Mouse (Mus musculus) MEL (cell line): Measurements from ENCODE around the gene Nlk. TPM values are rescaled to one million over a fixed set of nuclear protein-coding genes. Genes with fewer than 3 reads are reported as not detected.
A peak's percentile ranks its signal among the peaks of the same experiment; 100 is the strongest.

Source experiments
- DNase-seq: peaks from one replicate; pipeline ENCODE4 v3.0.0; 2011; ENCODE audit warnings: low read depth, low spot score
- H3K27ac ChIP-seq: 2 replicates; pipeline ENCODE4 v1.5.1; 2012; ENCODE audit warnings: low read depth, mild to moderate bottlenecking, control low read depth, low read length, moderate library complexity; ENCODE audit not compliant: control insufficient read depth
- H3K27me3 ChIP-seq, 2 experiments: fragments of 150-350 bp in 1 of 2; sonication (generic) in 1 of 2; 2 replicates each; pipeline ENCODE4 v1.6.1; 2012; ENCODE audit warnings: low read length in 2 of 2, mild to moderate bottlenecking in 2 of 2, improper control_type of control experiment in 1 of 2, moderate library complexity in 1 of 2; ENCODE audit not compliant: insufficient read depth in 2 of 2, control insufficient read depth in 1 of 2
- H3K36me3 ChIP-seq, 2 experiments: 2 replicates each; pipeline ENCODE4 v1.6.1; 2012 to 2014; ENCODE audit warnings: low read length in 2 of 2, improper control_type of control experiment in 1 of 2, inconsistent platforms in 1 of 2, mild to moderate bottlenecking in 1 of 2; ENCODE audit not compliant: insufficient read depth in 2 of 2, control insufficient read depth in 1 of 2
- H3K4me1 ChIP-seq, 2 experiments: fragments of 150-350 bp in 1 of 2; sonication (generic) in 1 of 2; 2 replicates each; pipeline ENCODE4 v1.6.1; 2012; ENCODE audit warnings: low read length in 2 of 2, improper control_type of control experiment in 1 of 2, mild to moderate bottlenecking in 1 of 2; ENCODE audit not compliant: insufficient read depth in 2 of 2, control insufficient read depth in 1 of 2
- H3K4me3 ChIP-seq, 2 experiments: fragments of 150-350 bp in 1 of 2; sonication (generic) in 1 of 2; 2 replicates each; pipeline ENCODE4 v1.5.1; 2012; ENCODE audit warnings: low read depth in 2 of 2, low read length in 2 of 2, mild to moderate bottlenecking in 2 of 2, moderate library complexity in 2 of 2, control low read depth in 1 of 2, improper control_type of control experiment in 1 of 2; ENCODE audit not compliant: control insufficient read depth in 1 of 2, insufficient read depth in 1 of 2
- H3K79me2 ChIP-seq: 2 replicates; pipeline ENCODE4 v1.6.1; 2012; ENCODE audit warnings: mild to moderate bottlenecking, low read length, moderate library complexity; ENCODE audit not compliant: control insufficient read depth, poor library complexity, insufficient read depth
- H3K9ac ChIP-seq: 2 replicates; pipeline ENCODE4 v1.6.1; 2012; ENCODE audit warnings: low read depth, mild to moderate bottlenecking, control low read depth, low read length, moderate library complexity; ENCODE audit not compliant: control insufficient read depth, poor library complexity, severe bottlenecking
- H3K9me3 ChIP-seq: fragments of 150-350 bp; sonication (generic); replicated peaks from 2 replicates; pipeline ENCODE4 v1.6.1; 2012; ENCODE audit warnings: mild to moderate bottlenecking, low read length, improper control_type of control experiment, moderate library complexity; ENCODE audit not compliant: insufficient read depth
- CHD1 ChIP-seq: IDR thresholded peaks from 2 replicates; pipeline ENCODE4 v1.6.1; 2012; ENCODE audit warnings: low read depth, mild to moderate bottlenecking, inconsistent platforms, low read length, improper control_type of control experiment
- CTCF ChIP-seq, 3 experiments: IDR thresholded peaks in 2 of 3; conservative IDR thresholded peaks in 1 of 3; 2 replicates each; pipeline ENCODE4 v1.5.1; 2011 to 2012; ENCODE audit warnings: low read length in 3 of 3, low read depth in 2 of 3, mild to moderate bottlenecking in 2 of 3, improper control_type of control experiment in 1 of 3, inconsistent platforms in 1 of 3, mixed read lengths in 1 of 3, moderate library complexity in 1 of 3; ENCODE audit not compliant: control insufficient read depth in 1 of 3, insufficient read depth in 1 of 3, poor library complexity in 1 of 3, severe bottlenecking in 1 of 3
- E2F4 ChIP-seq: IDR thresholded peaks from 2 replicates; pipeline ENCODE4 v1.6.1; 2011; ENCODE audit warnings: low read depth, low read length, improper control_type of control experiment, borderline replicate concordance
- ELF1 ChIP-seq: IDR thresholded peaks from 2 replicates; pipeline ENCODE4 v1.6.1; 2014; ENCODE audit warnings: low read depth, mild to moderate bottlenecking, inconsistent platforms, low read length, improper control_type of control experiment, moderate library complexity
- EP300 ChIP-seq, 2 experiments: IDR thresholded peaks; 2 replicates each; pipeline ENCODE4 v1.6.1; 2011; ENCODE audit warnings: improper control_type of control experiment in 2 of 2, low read length in 2 of 2, low read depth in 1 of 2, mild to moderate bottlenecking in 1 of 2
- GABPA ChIP-seq: IDR thresholded peaks from 2 replicates; pipeline ENCODE4 v1.6.1; 2012; ENCODE audit warnings: low read depth, mild to moderate bottlenecking, inconsistent platforms, low read length, improper control_type of control experiment, moderate library complexity
- GATA1 ChIP-seq: IDR thresholded peaks from 2 replicates; pipeline ENCODE4 v1.6.1; 2011; ENCODE audit warnings: low read depth, low read length, improper control_type of control experiment
- JUND ChIP-seq: IDR thresholded peaks from 2 replicates; pipeline ENCODE4 v1.6.1; 2011; ENCODE audit warnings: low read depth, mild to moderate bottlenecking, improper control_type of control experiment, low read length
- MAFK ChIP-seq: IDR thresholded peaks from 2 replicates; pipeline ENCODE4 v1.6.1; 2011; ENCODE audit warnings: low read depth, mild to moderate bottlenecking, low read length, improper control_type of control experiment, borderline replicate concordance
- MAZ ChIP-seq: IDR thresholded peaks from 2 replicates; pipeline ENCODE4 v1.6.1; 2012; ENCODE audit warnings: low read depth, mild to moderate bottlenecking, inconsistent platforms, low read length, improper control_type of control experiment
- MXI1 ChIP-seq: IDR thresholded peaks from 2 replicates; pipeline ENCODE4 v1.6.1; 2011; ENCODE audit warnings: mild to moderate bottlenecking, low read depth, low read length, improper control_type of control experiment
- MYB ChIP-seq: IDR thresholded peaks from 2 replicates; pipeline ENCODE4 v1.6.1; 2011; ENCODE audit warnings: mild to moderate bottlenecking, low read depth, low read length, improper control_type of control experiment
- MYC ChIP-seq: IDR thresholded peaks from 2 replicates; pipeline ENCODE4 v1.6.1; 2011; ENCODE audit warnings: low read depth, mild to moderate bottlenecking, low read length, improper control_type of control experiment, moderate library complexity
- NELFE ChIP-seq: IDR thresholded peaks from 2 replicates; pipeline ENCODE4 v1.6.1; 2011; ENCODE audit warnings: low read depth, low read length, improper control_type of control experiment
- POLR2A ChIP-seq, 2 experiments: IDR thresholded peaks; 2 replicates each; pipeline ENCODE4 v1.6.1; 2011 to 2012; ENCODE audit warnings: low read length in 2 of 2, mild to moderate bottlenecking in 2 of 2, control low read depth in 1 of 2, improper control_type of control experiment in 1 of 2, low read depth in 1 of 2, moderate library complexity in 1 of 2; ENCODE audit not compliant: control insufficient read depth in 1 of 2, insufficient read depth in 1 of 2, poor library complexity in 1 of 2
- RCOR1 ChIP-seq: IDR thresholded peaks from 2 replicates; pipeline ENCODE4 v1.6.1; 2012; ENCODE audit warnings: low read depth, mild to moderate bottlenecking, inconsistent platforms, low read length, improper control_type of control experiment
- SIN3A ChIP-seq: IDR thresholded peaks from 2 replicates; pipeline ENCODE4 v1.6.1; 2012; ENCODE audit warnings: low read length, improper control_type of control experiment, inconsistent platforms
- SMC3 ChIP-seq: IDR thresholded peaks from 2 replicates; pipeline ENCODE4 v1.6.1; 2011; ENCODE audit warnings: low read depth, low read length, improper control_type of control experiment
- TBP ChIP-seq: IDR thresholded peaks from 2 replicates; pipeline ENCODE4 v1.8.0; 2011; ENCODE audit warnings: low read depth, low read length, improper control_type of control experiment
- TCF12 ChIP-seq: IDR thresholded peaks from 2 replicates; pipeline ENCODE4 v1.6.1; 2014; ENCODE audit warnings: low read depth, mild to moderate bottlenecking, inconsistent platforms, low read length, improper control_type of control experiment, moderate library complexity
- UBTF ChIP-seq: IDR thresholded peaks from 2 replicates; pipeline ENCODE4 v1.6.1; 2012; ENCODE audit warnings: low read depth, mild to moderate bottlenecking, inconsistent platforms, low read length, improper control_type of control experiment, moderate library complexity, borderline replicate concordance; ENCODE audit not compliant: insufficient read depth
- USF1 ChIP-seq: IDR thresholded peaks from 2 replicates; pipeline ENCODE4 v1.6.1; 2014; ENCODE audit warnings: low read depth, mild to moderate bottlenecking, inconsistent platforms, low read length, improper control_type of control experiment, moderate library complexity
- USF2 ChIP-seq, 2 experiments: IDR thresholded peaks; 2 replicates each; pipeline ENCODE4 v1.6.1; 2011 to 2012; ENCODE audit warnings: improper control_type of control experiment in 2 of 2, low read length in 2 of 2, borderline replicate concordance in 1 of 2, inconsistent platforms in 1 of 2, low read depth in 1 of 2, mild to moderate bottlenecking in 1 of 2; ENCODE audit not compliant: insufficient read depth in 1 of 2
- ZC3H11A ChIP-seq: IDR thresholded peaks from 2 replicates; pipeline ENCODE4 v1.6.1; 2012; ENCODE audit warnings: low read depth, mild to moderate bottlenecking, inconsistent platforms, low read length, improper control_type of control experiment
- ZNF384 ChIP-seq: IDR thresholded peaks from 2 replicates; pipeline ENCODE4 v1.6.1; 2012; ENCODE audit warnings: low read depth, mild to moderate bottlenecking, inconsistent platforms, low read length, improper control_type of control experiment
- polyA plus RNA-seq, 2 experiments: library from polyadenylated mRNA; stranded (reverse) in 1 of 2; unstranded in 1 of 2; fragments of >175 nt in 1 of 2; fragments of >200 nt in 1 of 2; gene quantifications; 2 replicates each; pipeline versions ENCODE4 v1.2.1 to v1.2.4; 2012; ENCODE audit warnings: low replicate concordance in 2 of 2, low read depth in 1 of 2; ENCODE audit not compliant: insufficient read length in 2 of 2, insufficient read depth in 1 of 2, missing spikeins in 1 of 2
- total RNA-seq: library from RNA; depleted of rRNA; stranded (reverse); fragments of 300-350 nt; gene quantifications from 2 replicates; pipeline ENCODE4 v1.2.3, GENCODE M21; 2012

Nlk gene
- total and polyA plus RNA-seq, 3 experiments = 16.9 to 17.9 TPM; not detected in 1

GRCm38 (mm10) chr11:78691201-78691600, 6.0 kb downstream of the Nlk start (continued):
- TF ChIP-seq CHD1 (peak; percentile 84; the same call in 1 of the 2 replicates), ZNF384 (peak; percentile 61; the same call in 1 of the 2 replicates), GATA1 (peak; percentile 54; the same call in 1 of the 2 replicates), ELF1 (no peak), POLR2A (IDR thresholded peaks at IDR 0.05; ENCODE audit: control insufficient read depth in 1 of 2, insufficient read depth in 1 of 2, low read depth in 1 of 2, low read length in 2 of 2, poor library complexity in 1 of 2) (no peak), RCOR1 (0 out of 2 replicates have a peak, but pooled peaks have one; percentile 42), TBP (no peak), GABPA (no peak), E2F4 (no peak), SMC3 (no peak), CTCF (IDR thresholded peaks at IDR 0.05 in 2 of 3, conservative IDR thresholded peaks at IDR 0.05 in 1 of 3; ENCODE audit: control insufficient read depth in 1 of 3, insufficient read depth in 1 of 3, low read depth in 2 of 3, low read length in 3 of 3, poor library complexity in 1 of 3, severe bottlenecking in 1 of 3) (no peak), MAZ (no peak), MYC (no peak), UBTF (no peak), USF2 (IDR thresholded peaks at IDR 0.05; ENCODE audit: borderline replicate concordance in 1 of 2, insufficient read depth in 1 of 2, low read depth in 1 of 2, low read length in 2 of 2) (no peak), USF1 (no peak)
- TF ChIP-seq, all 39 proteins: peak for 7

- H3K4me1 ChIP-seq = peaks cover 17 to 22% of the 10 kb centered on the region in 2 experiments
- H3K36me3 ChIP-seq = peaks cover 0 to 64% of the 10 kb centered on the region in 2 experiments; a peak in 2 of 4 replicates
- H3K9ac ChIP-seq = no peak overlapping the region
- no peaks in the 10 kb centered on the region for H3K9me3 ChIP-seq
- no peaks in the 10 kb centered on the region for H3K27me3 ChIP-seq
- H3K27ac ChIP-seq = peak overlapping the region; percentile 25; the same call in 1 of the 2 replicates
- H3K79me2 ChIP-seq = peaks cover 33% of the 10 kb centered on the region
- TF ChIP-seq MAFK = no peak
- TF ChIP-seq SIN3A = 0 out of 2 replicates have a peak, but pooled peaks have one; percentile 1
- TF ChIP-seq GATA1 = peak; percentile 17; the same call in 1 of the 2 replicates
- peak; percentile 52 for TF ChIP-seq TCF12
- no peak for TF ChIP-seq MYB
- no peak for TF ChIP-seq JUND
- TF ChIP-seq MAZ = no peak
- no peak for TF ChIP-seq MYC
- no peak for TF ChIP-seq ZC3H11A
- no peak for TF ChIP-seq NELFE
- no peak for TF ChIP-seq MXI1
- peak; percentile 10 to 49; a peak in 2 of 4 replicates for TF ChIP-seq EP300 (IDR thresholded peaks at IDR 0.05; ENCODE audit: low read depth in 1 of 2, low read length in 2 of 2)
- DNase-seq = peak; percentile 61
- H3K4me3 ChIP-seq = no peak overlapping the region; a peak in 1 of 4 replicates
Observed at GRCm38 (mm10) chr11:78690547-78690946, 6.6 kb downstream of the Nlk start.
